Mouse (Mus musculus): ENCODE results near the gene Cks1b. TPM values are rescaled to one million over a fixed set of nuclear protein-coding genes. Genes with fewer than 3 reads are reported as not detected.
A peak's percentile ranks its signal among the peaks of the same experiment; 100 is the strongest.

Gene Cks1b
- polyA plus RNA-seq, 1 experiment from 2014 or later, result 311 TPM

DNA sequence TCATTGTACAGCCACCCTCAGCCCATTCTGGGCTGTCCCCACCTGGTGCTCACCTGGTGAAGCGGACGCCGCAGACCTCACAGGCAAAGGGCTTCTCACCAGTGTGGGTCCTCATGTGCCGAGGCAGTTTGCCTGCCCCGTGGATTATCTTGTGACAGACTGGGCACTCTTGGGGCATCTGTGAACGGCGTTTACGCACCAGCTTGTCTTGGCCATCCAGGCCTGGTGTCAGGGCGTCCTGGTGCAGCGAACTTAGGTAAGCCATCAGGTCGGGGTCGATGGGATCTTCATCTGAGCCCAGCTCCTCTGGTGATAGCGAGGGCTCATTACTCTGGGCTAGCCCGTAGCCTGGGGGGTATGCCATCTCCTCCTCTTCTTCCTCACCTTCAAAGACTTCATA, 37.9 kb downstream of the Cks1b start:
- no peak overlapping the region for H3K27ac ChIP-seq (ENCODE audit: low read length)
- H3K4me1 ChIP-seq (ENCODE audit: control insufficient read depth, insufficient read depth, low read length), result peaks cover 33% of the 10 kb centered on the region
- no peak overlapping the region for H3K4me2 ChIP-seq (ENCODE audit: low read depth, low read length)
- 93% methylated on average over 14 of the region's 14 CpGs for WGBS
- no peak for ATAC-seq
- no peak overlapping the region for H3K4me3 ChIP-seq (ENCODE audit: low read length)
- no peaks in the 10 kb centered on the region for H3K27me3 ChIP-seq (replicated peaks; ENCODE audit: control insufficient read depth, insufficient read depth, low read length)
- H3K36me3 ChIP-seq (ENCODE audit: control insufficient read depth, insufficient read depth, low read length), result peaks cover 4% of the 10 kb centered on the region; the same call in 1 of the 2 replicates
- no peaks in the 10 kb centered on the region for H3K9me3 ChIP-seq (ENCODE audit: control insufficient read depth, low read length)
- no peak overlapping the region for H3K9ac ChIP-seq (ENCODE audit: low read depth, low read length)

GRCm38 (mm10) chr3:89379388-89380131, 38.6 kb downstream of the Cks1b start:
- peaks cover 26% of the 10 kb centered on the region for H3K4me1 ChIP-seq (ENCODE audit: control insufficient read depth, insufficient read depth, low read length)
- WGBS, result 86% methylated on average over 31 of the region's 31 CpGs
- peaks cover 4% of the 10 kb centered on the region; the same call in 1 of the 2 replicates for H3K36me3 ChIP-seq (ENCODE audit: control insufficient read depth, insufficient read depth, low read length)
- no peak overlapping the region; the same call in 1 of the 2 replicates for H3K27ac ChIP-seq (ENCODE audit: low read length)
- H3K4me3 ChIP-seq (ENCODE audit: low read length), result no peak overlapping the region
- H3K9me3 ChIP-seq (ENCODE audit: control insufficient read depth, low read length), result no peaks in the 10 kb centered on the region
- peak overlapping the region; percentile 80; the same call in 1 of the 2 replicates for H3K4me2 ChIP-seq (ENCODE audit: low read depth, low read length)
- H3K27me3 ChIP-seq (replicated peaks; ENCODE audit: control insufficient read depth, insufficient read depth, low read length), result no peaks in the 10 kb centered on the region
- ATAC-seq, result no peak
- no peak overlapping the region; the same call in 1 of the 2 replicates for H3K9ac ChIP-seq (ENCODE audit: low read depth, low read length)

GRCm38 (mm10) chr3:89378394-89379067, 39.7 kb downstream of the Cks1b start:
- peak overlapping the region; percentile 72 for H3K9ac ChIP-seq (ENCODE audit: low read depth, low read length)
- peaks cover 2% of the 10 kb centered on the region; the same call in 1 of the 2 replicates for H3K36me3 ChIP-seq (ENCODE audit: control insufficient read depth, insufficient read depth, low read length)
- peak overlapping the region; percentile 66 for H3K27ac ChIP-seq (ENCODE audit: low read length)
- peak overlapping the region; percentile 56 for H3K4me3 ChIP-seq (ENCODE audit: low read length)
- H3K27me3 ChIP-seq (replicated peaks; ENCODE audit: control insufficient read depth, insufficient read depth, low read length), result no peaks in the 10 kb centered on the region
- peak overlapping the region; percentile 80 for H3K4me2 ChIP-seq (ENCODE audit: low read depth, low read length)
- no peaks in the 10 kb centered on the region for H3K9me3 ChIP-seq (ENCODE audit: control insufficient read depth, low read length)
- 2% methylated on average over 29 of the region's 29 CpGs for WGBS
- ATAC-seq, result peak; percentile 89
- peaks cover 19% of the 10 kb centered on the region for H3K4me1 ChIP-seq (ENCODE audit: control insufficient read depth, insufficient read depth, low read length)

GRCm38 (mm10) chr3:89377831-89378230, 40.4 kb downstream of the Cks1b start:
- no peak overlapping the region; the same call in 1 of the 2 replicates for H3K4me3 ChIP-seq (ENCODE audit: low read length)
- no peaks in the 10 kb centered on the region for H3K27me3 ChIP-seq (replicated peaks; ENCODE audit: control insufficient read depth, insufficient read depth, low read length)
- peak overlapping the region; percentile 80; the same call in 1 of the 2 replicates for H3K4me2 ChIP-seq (ENCODE audit: low read depth, low read length)
- peak overlapping the region; percentile 72 for H3K9ac ChIP-seq (ENCODE audit: low read depth, low read length)
- WGBS, result 70% methylated on average over 4 of the region's 4 CpGs
- H3K36me3 ChIP-seq (ENCODE audit: control insufficient read depth, insufficient read depth, low read length), result peaks cover 2% of the 10 kb centered on the region; the same call in 1 of the 2 replicates
- H3K9me3 ChIP-seq (ENCODE audit: control insufficient read depth, low read length), result no peaks in the 10 kb centered on the region
- peak; percentile 2; the same call in 1 of the 2 replicates for ATAC-seq
- no peak overlapping the region for H3K27ac ChIP-seq (ENCODE audit: low read length)
- H3K4me1 ChIP-seq (ENCODE audit: control insufficient read depth, insufficient read depth, low read length), result peaks cover 19% of the 10 kb centered on the region

DNA sequence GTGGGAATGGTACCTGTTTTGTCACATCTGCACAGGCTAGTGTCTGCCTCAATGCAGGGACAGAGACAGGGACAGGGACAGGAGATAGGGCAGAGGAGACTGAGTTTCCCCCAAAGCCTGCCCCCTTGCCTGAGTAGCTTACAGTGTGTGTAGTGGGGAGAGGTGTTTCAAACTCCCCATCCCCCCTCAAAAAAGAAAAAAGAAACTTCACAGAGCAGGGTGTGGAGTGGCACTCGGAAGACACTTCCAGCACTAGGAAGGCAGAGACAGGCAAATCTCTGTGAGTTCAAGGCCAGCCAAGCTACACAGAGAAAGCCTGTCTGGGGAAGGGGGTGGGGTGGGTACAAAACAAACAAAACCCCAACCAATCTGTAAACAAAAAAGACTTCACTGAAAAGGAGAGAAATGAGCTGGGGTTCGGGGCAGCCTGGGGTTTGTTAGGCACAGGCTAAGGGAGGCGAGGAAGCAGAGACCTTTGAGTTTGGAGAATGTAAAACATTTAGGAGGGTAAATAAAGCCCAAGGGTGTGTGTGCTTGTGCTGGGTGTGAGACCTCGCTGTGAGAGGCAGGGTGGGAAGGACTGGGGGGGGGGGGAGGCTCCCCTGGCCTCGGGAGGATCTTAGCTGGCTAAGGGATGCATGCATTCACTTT, 44.5 kb downstream of the Cks1b start:
- 38% methylated on average over 5 of the region's 5 CpGs for WGBS
- no peak for ATAC-seq

DNA sequence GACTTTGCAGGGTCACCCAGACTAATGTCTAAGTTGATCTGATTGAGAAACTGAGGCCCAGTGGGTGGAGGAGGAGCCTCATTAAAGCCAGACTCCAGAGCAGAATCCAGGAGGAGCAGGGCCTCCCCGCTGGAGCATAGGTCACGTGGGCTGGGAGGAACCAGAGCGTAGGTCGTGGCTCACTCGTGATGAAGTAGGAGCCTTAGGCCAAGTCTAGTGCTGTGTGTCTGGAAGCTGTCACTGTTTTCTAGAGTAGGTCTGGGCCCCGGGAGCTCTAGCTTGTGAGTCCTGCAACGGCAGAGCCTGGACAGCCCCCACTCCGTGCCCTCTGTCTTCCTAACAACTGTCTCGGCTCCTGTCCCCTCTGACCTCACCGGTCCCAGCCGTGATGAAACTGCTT, 50.8 kb downstream of the Cks1b start:
- H3K9ac ChIP-seq (ENCODE audit: low read depth, low read length), result peak overlapping the region; percentile 27; the same call in 1 of the 2 replicates
- no peak overlapping the region; the same call in 1 of the 2 replicates for H3K4me3 ChIP-seq (ENCODE audit: low read length)
- peaks cover 17% of the 10 kb centered on the region for H3K4me1 ChIP-seq (ENCODE audit: control insufficient read depth, insufficient read depth, low read length)
- no peaks in the 10 kb centered on the region for H3K36me3 ChIP-seq (ENCODE audit: control insufficient read depth, insufficient read depth, low read length)
- ATAC-seq, result peak; percentile 79
- H3K27me3 ChIP-seq (replicated peaks; ENCODE audit: control insufficient read depth, insufficient read depth, low read length), result no peaks in the 10 kb centered on the region
- no peaks in the 10 kb centered on the region for H3K9me3 ChIP-seq (ENCODE audit: control insufficient read depth, low read length)
- H3K27ac ChIP-seq (ENCODE audit: low read length), result peak overlapping the region; percentile 55
- 38% methylated on average over 11 of the region's 11 CpGs for WGBS
- 0 out of 2 replicates have a peak overlapping the region, but pooled peaks have one; percentile 31 for H3K4me2 ChIP-seq (ENCODE audit: low read depth, low read length)

More for the DNA sequence above, 44.5 kb downstream of the Cks1b start:
- Histone ChIP-seq H3K4me2 (ENCODE audit: low read depth, low read length) (no peak overlapping the region), H3K36me3 (ENCODE audit: control insufficient read depth, insufficient read depth, low read length) (no peaks in the 10 kb centered on the region), H3K27me3 (replicated peaks; ENCODE audit: control insufficient read depth, insufficient read depth, low read length) (no peaks in the 10 kb centered on the region), H3K9ac (ENCODE audit: low read depth, low read length) (no peak overlapping the region), H3K4me3 (ENCODE audit: low read length) (no peak overlapping the region), H3K4me1 (ENCODE audit: control insufficient read depth, insufficient read depth, low read length) (peaks cover 10% of the 10 kb centered on the region), H3K27ac (ENCODE audit: low read length) (peak overlapping the region; percentile 33; the same call in 1 of the 2 replicates), H3K9me3 (ENCODE audit: control insufficient read depth, low read length) (no peaks in the 10 kb centered on the region)

DNA sequence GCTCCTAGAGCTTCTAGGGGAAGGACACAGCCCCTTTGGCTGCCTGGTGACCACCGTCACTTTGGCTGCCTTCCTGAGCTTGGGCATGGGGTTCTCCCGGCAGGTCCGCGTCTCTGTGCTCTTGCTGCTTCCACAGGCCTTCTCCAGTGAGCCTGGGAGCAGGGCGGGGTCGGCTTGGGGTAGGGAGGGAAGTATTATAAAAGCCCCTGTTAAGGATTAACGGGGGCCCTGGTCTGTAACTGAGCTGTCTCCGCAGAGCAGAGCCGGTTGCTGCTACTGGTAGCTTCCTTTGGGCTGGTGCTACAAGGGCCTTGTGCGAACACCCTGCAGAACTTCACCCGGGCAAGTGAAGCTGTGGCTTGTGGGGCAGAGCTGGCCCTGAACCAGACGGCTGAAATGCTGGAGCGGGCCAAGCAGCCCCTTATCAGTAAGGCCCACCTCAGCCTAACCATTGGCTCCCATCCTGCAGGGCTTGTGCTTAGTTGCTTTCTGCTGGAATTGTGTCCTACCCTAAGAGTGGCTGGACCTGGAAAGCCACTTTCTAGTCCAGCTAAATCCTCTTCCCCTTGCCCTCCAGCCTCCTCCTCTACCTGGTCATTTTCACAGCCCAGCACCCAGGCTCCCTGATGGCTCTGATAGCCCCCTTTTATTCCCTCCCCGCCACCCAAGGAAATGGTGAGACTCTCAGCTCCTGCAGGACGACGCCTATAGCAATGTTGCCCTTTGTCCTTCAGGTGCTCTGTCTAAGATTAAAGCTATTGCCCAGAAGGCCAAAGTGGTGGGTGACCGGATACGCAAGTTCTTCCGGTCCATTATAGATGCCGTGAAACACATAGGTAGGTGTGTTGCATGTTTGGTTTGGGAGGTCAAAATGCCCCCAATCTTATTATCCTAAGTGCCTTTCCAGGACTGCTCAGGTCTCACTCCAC, 52.4 kb downstream of the Cks1b start:
- H3K27ac ChIP-seq (ENCODE audit: low read length), result peak overlapping the region; percentile 81
- peak overlapping the region; percentile 31; the same call in 1 of the 2 replicates for H3K4me2 ChIP-seq (ENCODE audit: low read depth, low read length)

More for the DNA sequence above, 52.4 kb downstream of the Cks1b start:
- peak overlapping the region; percentile 50 for H3K9ac ChIP-seq (ENCODE audit: low read depth, low read length)
- H3K36me3 ChIP-seq (ENCODE audit: control insufficient read depth, insufficient read depth, low read length), result no peaks in the 10 kb centered on the region
- no peaks in the 10 kb centered on the region for H3K9me3 ChIP-seq (ENCODE audit: control insufficient read depth, low read length)
- no peaks in the 10 kb centered on the region for H3K27me3 ChIP-seq (replicated peaks; ENCODE audit: control insufficient read depth, insufficient read depth, low read length)
- H3K4me3 ChIP-seq (ENCODE audit: low read length), result peak overlapping the region; percentile 6; the same call in 1 of the 2 replicates
- peak; percentile 54 for ATAC-seq
- 48% methylated on average over 20 of the region's 20 CpGs for WGBS
- peaks cover 17% of the 10 kb centered on the region for H3K4me1 ChIP-seq (ENCODE audit: control insufficient read depth, insufficient read depth, low read length)
